Mouse (Mus musculus) naive thymus-derived CD4-positive, alpha-beta T cell, adult 2 months (primary cell): ENCODE results near the gene Hist1h2an.
A peak's percentile ranks its signal among the peaks of the same experiment; 100 is the strongest.

ENCODE experiments used
- DNase-seq: peaks from one replicate; pipeline ENCODE4 v3.0.0-alpha.2; 2011; ENCODE audit warnings: low read depth

The Hist1h2an gene

DNA sequence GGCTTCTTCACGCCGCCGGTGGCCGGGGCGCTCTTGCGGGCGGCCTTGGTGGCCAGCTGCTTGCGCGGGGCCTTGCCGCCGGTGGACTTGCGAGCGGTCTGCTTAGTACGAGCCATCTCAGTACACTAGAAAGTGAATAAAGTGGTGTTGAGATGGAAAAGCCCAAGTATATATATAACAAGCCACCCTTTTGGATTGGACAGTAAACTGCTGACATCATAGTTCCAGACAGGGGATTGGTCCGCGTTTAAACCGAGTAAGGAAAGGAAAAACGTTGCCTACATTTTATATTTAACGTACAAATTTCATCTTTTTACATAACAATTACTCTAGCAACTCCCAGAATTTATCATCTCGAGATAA is 3.8 kb downstream of the Hist1h2an start, which contains the start of gene Hist1h3i:
TSS of gene Hist1h3i (minus strand) at position 116 of the 363 bp plus-strand sequence.
- DNase-seq, result peak; percentile 91

DNA sequence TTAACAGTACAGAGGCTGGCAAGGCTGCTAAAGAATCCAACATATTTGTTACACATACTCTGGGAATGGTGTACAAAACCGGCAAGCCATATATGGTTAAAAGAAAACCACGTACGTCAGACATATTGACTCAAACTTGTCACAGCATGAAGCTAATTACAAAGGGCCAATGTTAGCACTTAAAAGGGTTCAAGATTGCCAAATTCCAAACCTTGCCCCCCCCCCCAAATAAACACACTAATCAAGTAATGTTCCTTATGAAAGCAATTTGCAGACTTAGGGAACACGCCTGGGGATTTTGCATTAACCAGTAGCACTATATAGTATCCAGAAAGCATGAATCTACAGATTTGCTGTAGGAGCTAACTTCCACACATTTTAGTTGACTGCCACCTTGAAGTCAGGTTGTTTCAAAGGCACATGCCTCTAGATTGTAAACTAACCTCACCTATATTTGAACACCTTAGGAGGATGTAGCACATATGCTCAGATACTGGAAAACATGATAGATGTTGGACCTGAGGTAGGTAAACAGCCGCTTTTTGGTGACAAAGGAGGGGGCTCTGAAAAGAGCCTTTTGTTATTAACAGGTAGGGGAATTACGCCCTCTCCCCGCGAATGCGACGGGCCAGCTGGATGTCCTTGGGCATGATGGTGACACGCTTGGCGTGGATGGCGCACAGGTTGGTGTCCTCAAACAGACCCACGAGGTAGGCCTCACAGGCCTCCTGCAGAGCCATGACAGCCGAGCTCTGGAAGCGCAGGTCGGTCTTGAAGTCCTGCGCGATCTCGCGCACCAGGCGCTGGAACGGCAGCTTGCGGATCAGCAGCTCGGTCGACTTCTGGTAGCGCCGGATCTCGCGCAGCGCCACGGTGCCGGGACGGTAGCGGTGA is 4.4 kb downstream of the Hist1h2an start:
- DNase-seq, result peak; percentile 66

- no peak for DNase-seq
Observed at GRCm38 (mm10) chr13:21781639-21782038, 5.4 kb downstream of the Hist1h2an start.

GRCm38 (mm10) chr13:21781021-21781555 is 5.9 kb downstream of the Hist1h2an start:
- DNase-seq, result no peak

DNA sequence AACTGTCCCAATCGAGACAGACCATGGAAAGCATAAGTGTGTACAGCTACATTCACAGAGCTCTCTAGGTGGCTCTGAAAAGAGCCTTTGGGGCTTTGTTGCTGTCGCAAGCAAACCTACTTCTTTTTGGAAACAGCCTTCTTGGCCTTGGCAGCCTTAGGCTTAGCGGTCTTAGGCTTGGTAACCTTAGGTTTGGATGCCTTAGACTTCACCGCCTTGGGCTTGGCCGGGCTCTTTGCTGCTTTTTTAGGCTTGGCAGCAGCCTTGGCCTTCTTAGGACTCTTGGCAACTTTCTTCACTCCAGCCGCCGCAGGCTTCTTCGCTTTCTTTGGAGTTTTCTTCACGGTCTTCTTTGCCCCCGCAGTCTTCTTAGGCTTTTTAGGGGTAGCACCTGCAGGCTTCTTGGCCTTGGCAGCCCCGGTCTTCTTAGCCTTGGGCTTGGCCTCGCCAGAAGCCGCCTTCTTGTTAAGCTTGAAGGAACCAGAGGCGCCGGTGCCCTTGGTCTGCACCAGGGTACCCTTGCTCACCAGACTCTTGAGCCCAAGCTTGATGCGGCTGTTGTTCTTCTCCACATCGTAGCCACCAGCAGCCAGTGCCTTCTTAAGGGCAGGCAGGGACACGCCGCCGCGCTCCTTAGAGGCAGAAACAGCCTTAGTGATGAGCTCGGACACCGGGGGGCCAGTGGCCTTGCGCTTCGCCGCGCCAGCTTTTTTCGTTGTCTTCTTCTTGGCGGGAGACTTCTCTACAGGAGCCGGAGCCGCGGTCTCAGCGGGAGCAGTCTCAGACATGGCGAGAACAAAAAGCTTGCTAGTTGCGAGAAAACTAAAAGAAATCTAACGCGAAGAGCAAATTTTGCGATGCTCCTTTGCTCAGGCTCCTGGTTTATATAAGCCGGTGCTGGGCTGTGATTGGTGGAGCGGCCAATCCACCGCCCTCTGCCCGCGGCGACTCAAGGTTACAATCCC is 7.0 kb downstream of the Hist1h2an start, which contains the start of gene Hist1h1b:
TSS of gene Hist1h1b (minus strand) at position 859 of the 965 bp plus-strand sequence.
- peak; percentile 52 for DNase-seq

- peak; percentile 95 for DNase-seq
Observed at GRCm38 (mm10) chr13:21778814-21779766, 7.9 kb downstream of the Hist1h2an start.

GRCm38 (mm10) chr13:21755707-21756106 is 31.3 kb downstream of the Hist1h2an start:
- DNase-seq, result no peak

DNA sequence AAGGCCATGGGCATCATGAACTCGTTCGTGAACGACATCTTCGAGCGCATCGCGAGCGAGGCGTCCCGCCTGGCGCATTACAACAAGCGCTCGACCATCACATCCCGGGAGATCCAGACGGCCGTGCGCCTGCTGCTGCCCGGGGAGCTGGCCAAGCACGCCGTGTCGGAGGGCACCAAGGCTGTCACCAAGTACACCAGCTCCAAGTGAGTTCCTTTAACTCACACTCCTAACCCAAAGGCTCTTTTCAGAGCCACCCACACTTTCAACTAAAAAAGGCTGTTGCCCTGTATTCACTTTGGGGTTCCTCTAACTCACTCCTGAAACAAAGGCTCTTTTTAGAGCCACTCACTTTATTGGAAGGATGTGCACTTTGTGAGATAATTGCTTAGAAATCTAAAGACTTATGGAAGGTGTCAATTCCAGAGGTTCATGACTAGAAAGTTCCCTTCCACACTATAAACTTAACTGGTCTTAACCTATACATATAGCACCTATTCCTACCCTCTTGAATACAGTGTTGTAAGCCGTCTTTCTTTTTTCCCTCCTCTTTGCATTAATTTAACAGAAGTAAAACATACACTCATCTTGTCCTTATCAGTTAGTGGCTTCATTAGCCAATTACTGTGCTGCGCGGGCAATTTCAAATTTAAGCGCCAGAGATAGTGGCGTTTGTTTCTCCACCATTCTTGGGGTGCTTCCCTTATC is 32.6 kb downstream of the Hist1h2an start:
- DNase-seq, result peak; percentile 55

GRCm38 (mm10) chr13:21753524-21754285 is 33.3 kb downstream of the Hist1h2an start, which contains the start of the genes Hist1h2ak and Hist1h2bn:
Gene Hist1h2ak (minus strand): TSS chr13:21753827.
Gene Hist1h2bn (plus strand): TSS chr13:21754123.
- peak; percentile 93 for DNase-seq

DNA sequence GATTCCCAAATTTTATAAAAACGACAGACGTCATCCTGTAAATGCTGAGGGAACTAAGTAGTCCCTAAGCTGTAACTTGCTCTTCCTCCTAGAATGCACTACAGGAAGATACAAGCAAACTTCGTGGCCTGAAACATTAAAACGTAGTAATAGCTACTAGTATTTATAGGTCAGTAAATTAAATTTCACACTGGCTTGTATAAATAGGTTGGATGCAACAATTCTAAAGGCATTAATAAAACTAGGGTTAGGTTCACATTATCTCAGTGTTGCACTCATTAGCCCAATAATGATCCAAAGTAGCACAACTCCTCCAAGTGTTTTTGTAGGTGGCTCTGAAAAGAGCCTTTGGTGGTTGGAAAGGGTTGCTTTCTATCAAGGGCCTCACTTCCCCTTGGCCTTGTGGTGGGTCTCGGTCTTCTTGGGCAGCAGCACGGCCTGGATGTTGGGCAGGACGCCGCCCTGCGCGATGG is 33.9 kb downstream of the Hist1h2an start:
- DNase-seq, result no peak

- DNase-seq, result no peak
Observed at GRCm38 (mm10) chr13:21752356-21752755, 34.7 kb downstream of the Hist1h2an start.

DNA sequence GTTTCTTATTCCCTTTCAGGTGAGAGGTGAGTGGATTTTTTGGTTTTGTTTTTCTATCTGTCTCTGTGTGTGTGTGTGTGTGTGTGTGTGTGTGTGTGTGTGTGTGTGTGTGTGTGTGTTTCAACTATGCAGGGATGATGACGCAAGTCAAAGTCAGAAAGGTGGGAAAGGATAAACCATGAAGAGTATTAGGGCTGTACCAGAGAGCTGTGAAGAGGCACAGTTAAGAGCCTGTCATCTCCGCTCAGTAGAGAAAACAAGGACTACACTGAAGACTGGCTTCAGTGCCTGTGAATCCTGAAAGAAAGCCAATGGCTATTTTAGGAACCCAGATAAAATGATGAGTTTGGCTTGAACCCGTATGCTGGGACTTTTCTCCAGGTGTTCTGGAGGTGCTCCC is 35.2 kb downstream of the Hist1h2an start:
- no peak for DNase-seq

DNA sequence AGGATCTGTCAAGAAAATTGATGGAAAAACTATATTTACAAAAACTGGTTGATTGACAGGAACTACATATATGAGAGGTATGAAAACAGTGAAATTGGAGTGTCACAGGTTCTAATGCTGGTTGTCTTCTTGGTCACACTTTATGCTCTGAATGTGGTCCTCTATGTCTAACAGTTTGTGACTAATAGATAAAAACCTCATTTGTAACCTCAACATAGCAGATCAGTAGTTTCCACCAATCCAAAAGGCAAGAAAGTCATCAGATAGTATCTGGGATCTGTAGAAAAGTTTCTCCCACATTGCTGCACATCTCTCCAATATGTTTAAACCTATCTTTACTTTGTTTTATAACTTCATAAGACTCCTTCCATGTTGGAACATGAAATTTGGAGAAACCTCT is 35.6 kb downstream of the Hist1h2an start:
- DNase-seq, result no peak

DNA sequence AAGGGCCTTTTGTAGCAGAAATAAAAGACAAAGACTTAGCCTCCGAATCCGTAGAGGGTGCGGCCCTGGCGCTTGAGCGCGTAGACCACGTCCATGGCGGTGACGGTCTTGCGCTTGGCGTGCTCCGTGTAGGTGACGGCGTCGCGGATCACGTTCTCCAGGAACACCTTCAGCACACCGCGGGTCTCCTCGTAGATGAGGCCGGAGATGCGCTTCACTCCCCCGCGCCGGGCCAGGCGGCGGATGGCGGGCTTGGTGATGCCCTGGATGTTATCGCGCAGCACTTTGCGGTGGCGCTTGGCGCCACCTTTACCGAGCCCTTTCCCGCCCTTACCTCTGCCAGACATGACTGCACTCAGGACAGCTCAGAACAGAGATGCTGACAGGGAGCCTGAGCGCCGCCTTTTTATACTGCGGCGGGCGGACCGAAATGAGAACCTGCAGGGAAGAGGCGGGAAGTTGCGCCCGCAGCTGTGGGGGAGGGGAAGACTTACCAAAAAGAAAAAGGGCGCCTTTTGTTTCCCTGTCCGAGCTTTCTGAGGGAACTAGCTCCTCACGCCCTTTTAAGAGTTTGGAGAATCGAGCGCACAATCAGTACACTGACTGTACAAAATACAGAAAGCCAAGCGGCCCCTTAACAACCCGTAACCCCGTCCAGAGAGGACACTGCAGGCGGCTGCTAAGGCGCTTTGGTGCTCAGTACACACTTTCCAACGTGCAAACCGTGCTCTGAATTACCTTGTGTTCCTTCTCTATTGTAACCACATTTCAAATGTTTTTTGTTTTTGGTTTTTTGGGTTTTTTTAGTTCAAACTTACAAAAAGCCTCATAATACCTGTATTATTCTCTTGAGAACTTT is 36.6 kb downstream of the Hist1h2an start, which contains the start of gene Hist1h4k:
TSS of gene Hist1h4k (minus strand) at position 347 of the 859 bp plus-strand sequence.
- DNase-seq, result peak; percentile 89

DNA sequence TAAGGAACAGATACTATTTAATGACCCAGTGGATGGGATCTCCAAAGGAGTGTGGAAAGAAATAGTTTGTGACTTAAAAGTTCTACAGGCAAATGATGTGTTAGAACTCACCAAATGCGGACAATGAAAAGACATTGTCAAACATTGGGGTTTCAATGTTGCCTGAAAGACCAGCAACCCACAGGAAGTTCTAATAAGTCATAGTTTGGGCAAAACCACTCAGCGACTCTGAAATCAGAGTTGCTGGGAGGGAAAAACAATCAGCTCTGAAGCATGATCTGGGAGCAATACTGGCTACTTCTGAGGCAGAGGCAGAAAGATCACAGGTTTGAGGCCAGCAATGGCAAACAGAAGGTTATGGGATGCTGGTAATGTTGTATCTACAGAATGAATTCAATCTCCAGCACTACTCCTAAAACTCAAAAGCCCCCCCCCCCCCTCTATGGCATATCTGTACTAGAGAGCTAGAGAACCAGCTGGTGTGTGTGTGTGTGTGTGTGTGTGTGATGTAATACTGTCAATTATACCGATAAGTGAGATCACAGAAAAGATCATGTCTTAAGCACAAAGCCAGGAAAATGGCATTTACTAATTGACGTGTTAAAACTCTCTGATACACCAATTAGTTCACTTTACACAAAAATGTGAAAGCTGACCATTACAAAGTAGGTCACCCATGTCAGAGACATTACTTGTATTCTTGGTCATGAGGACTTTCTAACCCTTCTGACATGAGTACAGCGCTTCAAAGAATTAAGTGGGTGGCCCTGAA is 37.4 kb downstream of the Hist1h2an start:
- DNase-seq, result peak; percentile 62

DNA sequence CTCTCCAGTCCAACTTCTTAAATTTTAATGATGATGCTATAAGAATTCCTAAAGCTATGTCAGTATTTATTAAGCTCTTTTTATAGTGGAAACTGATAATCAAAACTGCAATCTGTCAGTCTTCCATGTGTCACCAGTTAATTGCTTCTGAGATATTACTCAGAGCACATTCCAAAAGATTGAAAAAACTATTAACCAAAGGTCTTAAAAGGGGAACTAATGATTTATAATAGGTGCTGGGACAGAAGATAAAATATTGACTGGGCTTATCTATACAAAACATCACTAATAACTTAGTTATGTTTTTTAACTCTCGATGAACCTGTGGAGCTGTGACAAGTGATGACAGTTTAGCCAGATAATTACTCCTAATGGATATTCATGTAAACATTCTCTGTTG is 42.0 kb downstream of the Hist1h2an start:
- no peak for DNase-seq
